Mouse (Mus musculus) ES-Bruce4 (cell line): ENCODE measurements around the gene Lrig2.

Experiments
- CTCF ChIP-seq: IDR thresholded peaks from one replicate; pipeline ENCODE4 v1.8.1; 2011; ENCODE audit warnings: low read depth, low read length
- EP300 ChIP-seq: IDR thresholded peaks from 2 replicates; pipeline ENCODE4 v1.6.1; 2011; ENCODE audit warnings: low read depth, low read length; ENCODE audit not compliant: insufficient read depth
- POLR2A ChIP-seq: IDR thresholded peaks from one replicate; pipeline ENCODE4 v1.8.1; 2011; ENCODE audit warnings: low read length; ENCODE audit not compliant: insufficient read depth

GRCm38 (mm10) chr3:104420929-104421328 lies 90.8 kb downstream of the Lrig2 start:
- TF ChIP-seq EP300 (no peak), CTCF (no peak), POLR2A (no peak)
